Mouse (Mus musculus) spleen, adult 12 weeks (tissue): Measurements from ENCODE around the gene Dact3.

Source experiments
- DNase-seq: peaks from one replicate; pipeline ENCODE4 v3.0.0; 2022; ENCODE audit warnings: low spot score

Dact3 gene

GRCm38 (mm10) chr7:16917447-16917846 is 42.3 kb downstream of the Dact3 start:
- no peak for DNase-seq

- no peak for DNase-seq
These were observed 42.9 kb downstream of the Dact3 start for GRCm38 (mm10) chr7:16918014-16918413.

- DNase-seq, result no peak
These were observed 43.6 kb downstream of the Dact3 start for GRCm38 (mm10) chr7:16918670-16919069.

- no peak for DNase-seq
These were observed 44.5 kb downstream of the Dact3 start for GRCm38 (mm10) chr7:16919395-16920149.

- DNase-seq, result no peak
These were observed 45.0 kb downstream of the Dact3 start for GRCm38 (mm10) chr7:16920150-16920579.

- no peak for DNase-seq
These were observed 46.0 kb downstream of the Dact3 start for GRCm38 (mm10) chr7:16920818-16921791.

GRCm38 (mm10) chr7:16921881-16922335 is 46.8 kb downstream of the Dact3 start:
- DNase-seq, result no peak

GRCm38 (mm10) chr7:16922360-16922973 is 47.4 kb downstream of the Dact3 start:
- DNase-seq, result peak; percentile 37

GRCm38 (mm10) chr7:16923283-16924036 is 48.3 kb downstream of the Dact3 start:
- no peak for DNase-seq

- DNase-seq, result peak; percentile 99
These were observed 49.1 kb downstream of the Dact3 start, which contains the start of gene Calm3 for GRCm38 (mm10) chr7:16924037-16924834. TSS of gene Calm3 (minus strand) at chr7:16924114.

- DNase-seq, result no peak
These were observed 53.2 kb downstream of the Dact3 start for GRCm38 (mm10) chr7:16928341-16928740.

GRCm38 (mm10) chr7:16930850-16931249 is 55.7 kb downstream of the Dact3 start:
- no peak for DNase-seq

GRCm38 (mm10) chr7:16931968-16932627 is 57.0 kb downstream of the Dact3 start:
- DNase-seq, result peak; percentile 57

GRCm38 (mm10) chr7:16932704-16933577 is 57.8 kb downstream of the Dact3 start:
- no peak for DNase-seq
